Mouse (Mus musculus): ENCODE measurements around the gene Ctxn1. TPM values are rescaled to one million over a fixed set of nuclear protein-coding genes. Genes with fewer than 3 reads are reported as not detected.

Ctxn1 gene
- 0.59 TPM for polyA plus RNA-seq (2014; fragmentation: Illumina TruSeq; extraction: RNeasy Lipid Tissue Mini Kit (QIAGEN cat#74804); ENCODE audit: low replicate concordance)

GRCm38 (mm10) chr8:4259125-4259804, at the start of gene Ctxn1:
Gene Ctxn1, minus strand, starts transcription at chr8:4259274.

GRCm38 (mm10) chr8:4275275-4276110, 16.4 kb upstream of the Ctxn1 start, which contains the start of gene Timm44:
Gene Timm44, minus strand, starts transcription at chr8:4275913.

GRCm38 (mm10) chr8:4252934-4253841, 5.9 kb downstream of the Ctxn1 start, which contains the start of gene Snapc2:
Gene Snapc2, plus strand, starts transcription at chr8:4253080.

GRCm38 (mm10) chr8:4247951-4248540, 11.0 kb downstream of the Ctxn1 start, which contains the start of gene Tgfbr3l:
Gene Tgfbr3l, plus strand, starts transcription at chr8:4248214.

GRCm38 (mm10) chr8:4238434-4239192, 20.5 kb downstream of the Ctxn1 start, which contains the start of the genes Map2k7 and Gm49320:
Gene Map2k7, plus strand, starts transcription at chr8:4238740.
Gene Gm49320, plus strand, starts transcription at chr8:4238865.

GRCm38 (mm10) chr8:4226739-4227347, 32.2 kb downstream of the Ctxn1 start, which contains the start of gene Lrrc8e:
Gene Lrrc8e, plus strand, starts transcription at chr8:4226827.

GRCm38 (mm10) chr8:4216791-4217621, 42.1 kb downstream of the Ctxn1 start, which contains the start of gene Prr36:
Gene Prr36, minus strand, starts transcription at chr8:4217459.

Other genes starting within 250 kb of the Ctxn1 start
- not detected for gene Cd209f, start 153.4 kb downstream of the Ctxn1 start, polyA plus RNA-seq (2014; fragmentation: Illumina TruSeq; extraction: RNeasy Lipid Tissue Mini Kit (QIAGEN cat#74804); ENCODE audit: low replicate concordance)
- not detected for gene Cd209g, start 125.2 kb downstream of the Ctxn1 start, polyA plus RNA-seq (2014; fragmentation: Illumina TruSeq; extraction: RNeasy Lipid Tissue Mini Kit (QIAGEN cat#74804); ENCODE audit: low replicate concordance)
- gene Evi5l, start 92.7 kb downstream of the Ctxn1 start, polyA plus RNA-seq (2014; fragmentation: Illumina TruSeq; extraction: RNeasy Lipid Tissue Mini Kit (QIAGEN cat#74804); ENCODE audit: low replicate concordance): 0.30 TPM
- not detected for gene Prr36, start 41.8 kb downstream of the Ctxn1 start, polyA plus RNA-seq (2014; fragmentation: Illumina TruSeq; extraction: RNeasy Lipid Tissue Mini Kit (QIAGEN cat#74804); ENCODE audit: low replicate concordance)
- gene Lrrc8e, start 32.4 kb downstream of the Ctxn1 start, polyA plus RNA-seq (2014; fragmentation: Illumina TruSeq; extraction: RNeasy Lipid Tissue Mini Kit (QIAGEN cat#74804); ENCODE audit: low replicate concordance): not detected
- 2.9 TPM for gene Map2k7, start 20.5 kb downstream of the Ctxn1 start, polyA plus RNA-seq (2014; fragmentation: Illumina TruSeq; extraction: RNeasy Lipid Tissue Mini Kit (QIAGEN cat#74804); ENCODE audit: low replicate concordance)
- gene Gm49320, start 20.4 kb downstream of the Ctxn1 start, polyA plus RNA-seq (2014; fragmentation: Illumina TruSeq; extraction: RNeasy Lipid Tissue Mini Kit (QIAGEN cat#74804); ENCODE audit: low replicate concordance): not detected
- gene Tgfbr3l, start 11.1 kb downstream of the Ctxn1 start, polyA plus RNA-seq (2014; fragmentation: Illumina TruSeq; extraction: RNeasy Lipid Tissue Mini Kit (QIAGEN cat#74804); ENCODE audit: low replicate concordance): 3.4 TPM
- gene Snapc2, start 6.2 kb downstream of the Ctxn1 start, polyA plus RNA-seq (2014; fragmentation: Illumina TruSeq; extraction: RNeasy Lipid Tissue Mini Kit (QIAGEN cat#74804); ENCODE audit: low replicate concordance): 0.48 TPM
- gene Timm44, start 16.6 kb upstream of the Ctxn1 start, polyA plus RNA-seq (2014; fragmentation: Illumina TruSeq; extraction: RNeasy Lipid Tissue Mini Kit (QIAGEN cat#74804); ENCODE audit: low replicate concordance): 135 TPM
- gene Ccl25, start 65.9 kb upstream of the Ctxn1 start, polyA plus RNA-seq (2014; fragmentation: Illumina TruSeq; extraction: RNeasy Lipid Tissue Mini Kit (QIAGEN cat#74804); ENCODE audit: low replicate concordance): 1,490 TPM
- 46.3 TPM for gene Elavl1, start 66.1 kb upstream of the Ctxn1 start, polyA plus RNA-seq (2014; fragmentation: Illumina TruSeq; extraction: RNeasy Lipid Tissue Mini Kit (QIAGEN cat#74804); ENCODE audit: low replicate concordance)
- gene Cers4, start 233.8 kb upstream of the Ctxn1 start, polyA plus RNA-seq (2014; fragmentation: Illumina TruSeq; extraction: RNeasy Lipid Tissue Mini Kit (QIAGEN cat#74804); ENCODE audit: low replicate concordance): 13.3 TPM